Mouse (Mus musculus) left cerebral cortex, postnatal 4 days (tissue): ENCODE measurements at regions not wholly inside any gene's neighbourhood (a gene's known extent, or its start where the extent isn't known, plus 50 kb on each side); places are given as distances from the start of the nearest gene placed in this dataset.

Experiments used
- DNase-seq: peaks from one replicate; pipeline ENCODE4 v3.0.0-alpha.2; 2022
- intact Hi-C: fragments of 180-260 bp; cut with DNase I; formaldehyde crosslinking; loops from one replicate; pipeline ENCODE4 v1.15.1; 2025

GRCm38 (mm10) chr4:154781391-154781790 is 55.9 kb upstream of the Ttc34 start:
- peak; percentile 34 for DNase-seq
- intact Hi-C loops: no loop called here

- intact Hi-C loops: no loop called here
- peak; percentile 24 for DNase-seq
Measured at GRCm38 (mm10) chr4:154782291-154782690, 55.0 kb upstream of the Ttc34 start.

GRCm38 (mm10) chr4:154785282-154785987 is 51.8 kb upstream of the Ttc34 start:
- intact Hi-C loops: no loop called here
- no peak for DNase-seq

- DNase-seq: peak; percentile 18
- intact Hi-C loops: no loop called here
Measured at GRCm38 (mm10) chr4:154787190-154787589, 50.1 kb upstream of the Ttc34 start.
